Mouse (Mus musculus): ENCODE data around the gene Cx3cl1. TPM values are rescaled to one million over a fixed set of nuclear protein-coding genes. Genes with fewer than 3 reads are reported as not detected.

Gene Cx3cl1
- total RNA-seq, 4 experiments from 2014 or later, result 0.89 to 1.4 (median 1.2) TPM

- DNase-seq (ENCODE audit: low spot score in 2 of 2), result no peak
Measured at GRCm38 (mm10) chr8:94800278-94800968, 28.6 kb downstream of the Cx3cl1 start.

GRCm38 (mm10) chr8:94801293-94802095 is 29.7 kb downstream of the Cx3cl1 start:
- no peak for DNase-seq (ENCODE audit: low spot score in 2 of 2)

DNA sequence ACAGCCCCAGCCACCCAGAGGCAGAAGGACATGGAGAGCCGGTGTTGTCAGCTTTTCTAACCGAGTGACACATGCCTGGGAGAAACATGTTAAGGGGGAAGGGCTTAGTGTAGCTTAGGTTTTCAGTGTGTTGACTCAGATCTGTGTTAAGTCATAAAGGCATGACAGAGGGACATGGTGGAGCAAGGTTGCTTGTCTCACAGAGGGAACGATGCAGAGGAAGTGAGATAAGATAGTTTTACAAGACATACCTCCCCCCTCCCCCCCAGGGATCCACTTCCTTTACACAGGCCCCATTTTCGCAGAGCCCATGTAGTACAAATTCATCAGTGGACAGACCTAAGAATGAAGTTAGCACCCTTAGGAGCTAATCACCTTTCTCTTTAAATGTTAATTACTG is 30.6 kb downstream of the Cx3cl1 start:
- no peak for DNase-seq (ENCODE audit: low spot score in 2 of 2)

DNA sequence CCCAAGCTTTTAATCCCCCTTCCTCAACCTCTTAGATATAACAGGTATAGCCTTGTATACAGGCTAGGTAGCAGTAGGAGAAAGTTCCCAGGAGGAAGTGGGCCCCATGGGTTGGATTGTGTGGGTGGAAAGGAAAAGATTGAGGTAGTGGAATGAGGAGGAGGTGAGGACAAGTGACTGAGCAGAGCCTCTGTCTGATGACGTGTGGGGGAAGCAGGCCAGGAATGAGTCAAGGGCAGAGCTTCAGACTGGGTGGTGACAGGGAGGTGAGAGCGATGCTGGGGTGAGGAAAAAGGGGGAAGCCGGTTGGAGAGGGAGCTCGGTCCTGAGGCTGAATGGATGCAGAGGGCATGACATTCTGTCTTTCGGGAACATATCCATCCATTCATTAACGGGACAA is 31.7 kb downstream of the Cx3cl1 start:
- DNase-seq (ENCODE audit: low spot score in 2 of 2), result no peak

DNA sequence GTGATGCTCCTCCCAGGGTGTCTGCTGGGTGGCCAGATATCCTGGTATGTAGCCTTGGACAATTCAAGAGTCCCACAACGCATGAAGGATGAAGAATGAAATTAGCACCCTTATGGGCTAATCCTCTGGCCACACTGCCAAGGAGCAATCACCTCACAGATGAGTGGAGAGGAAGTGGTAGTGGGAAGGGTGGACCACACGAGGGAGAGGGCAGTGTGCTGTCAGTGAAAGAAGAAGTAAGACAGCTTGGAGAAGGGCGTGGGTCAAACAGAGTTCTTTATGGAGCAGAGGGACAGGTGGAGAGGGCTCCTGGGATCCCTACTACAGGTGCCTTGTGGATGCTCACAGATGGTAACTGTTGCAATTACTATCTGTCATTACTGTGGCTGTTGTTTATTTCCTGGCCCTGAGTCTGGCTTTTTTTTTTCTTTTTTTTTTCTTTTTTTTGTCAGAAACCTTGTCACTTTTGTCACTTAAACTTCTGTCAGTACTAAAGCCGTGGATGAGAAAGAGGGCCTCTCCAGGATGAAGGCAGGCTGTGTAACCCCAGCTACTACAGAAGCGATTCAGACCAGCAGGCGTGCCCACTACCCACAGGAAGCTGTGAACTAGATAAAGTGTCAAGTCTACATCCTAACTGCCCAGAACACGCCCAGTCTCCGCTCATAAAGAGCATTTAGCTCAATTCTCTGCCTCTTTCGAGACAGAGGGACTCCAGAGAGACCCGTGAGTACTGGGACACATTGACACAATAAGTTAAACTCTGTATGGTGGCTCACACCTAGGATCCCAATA is 32.9 kb downstream of the Cx3cl1 start:
- no peak for DNase-seq (ENCODE audit: low spot score in 2 of 2)

- DNase-seq (ENCODE audit: low spot score in 2 of 2), result no peak
Measured at GRCm38 (mm10) chr8:94805811-94806210, 34.0 kb downstream of the Cx3cl1 start.

- DNase-seq (ENCODE audit: low spot score in 2 of 2), result no peak
Measured at GRCm38 (mm10) chr8:94807506-94807905, 35.7 kb downstream of the Cx3cl1 start.

GRCm38 (mm10) chr8:94808372-94808771 is 36.6 kb downstream of the Cx3cl1 start:
- no peak for DNase-seq (ENCODE audit: low spot score in 2 of 2)

- no peak for DNase-seq (ENCODE audit: low spot score in 2 of 2)
Measured at GRCm38 (mm10) chr8:94810153-94810552, 38.3 kb downstream of the Cx3cl1 start, which contains the start of gene Ccl17. TSS of gene Ccl17 (plus strand) at chr8:94810453.

DNA sequence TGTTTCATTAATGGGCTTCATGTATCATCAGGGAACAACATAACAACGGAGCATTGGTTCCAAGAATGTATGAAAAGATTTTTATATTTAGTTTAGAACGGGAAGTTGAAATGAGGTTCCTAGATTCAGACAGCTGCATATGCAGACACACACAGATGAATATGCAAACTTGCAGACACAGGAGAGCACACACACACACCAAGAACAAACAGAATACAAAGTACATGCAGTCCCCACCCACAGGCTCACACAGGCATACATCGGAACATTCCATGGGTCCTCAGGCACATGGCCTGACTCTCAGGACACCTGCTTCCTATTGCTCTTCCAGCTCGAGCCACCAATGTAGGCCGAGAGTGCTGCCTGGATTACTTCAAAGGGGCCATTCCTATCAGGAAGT is 39.0 kb downstream of the Cx3cl1 start:
- no peak for DNase-seq (ENCODE audit: low spot score in 2 of 2)

GRCm38 (mm10) chr8:94811654-94812053 is 39.8 kb downstream of the Cx3cl1 start:
- no peak for DNase-seq (ENCODE audit: low spot score in 2 of 2)

- DNase-seq (ENCODE audit: low spot score in 2 of 2), result peak; percentile 73 to 80
Measured at GRCm38 (mm10) chr8:94812645-94813098, 40.9 kb downstream of the Cx3cl1 start.

- no peak for DNase-seq (ENCODE audit: low spot score in 2 of 2)
Measured at GRCm38 (mm10) chr8:94814556-94814955, 42.7 kb downstream of the Cx3cl1 start.

- no peak for DNase-seq (ENCODE audit: low spot score in 2 of 2)
Measured at GRCm38 (mm10) chr8:94817933-94818332, 46.1 kb downstream of the Cx3cl1 start.

DNA sequence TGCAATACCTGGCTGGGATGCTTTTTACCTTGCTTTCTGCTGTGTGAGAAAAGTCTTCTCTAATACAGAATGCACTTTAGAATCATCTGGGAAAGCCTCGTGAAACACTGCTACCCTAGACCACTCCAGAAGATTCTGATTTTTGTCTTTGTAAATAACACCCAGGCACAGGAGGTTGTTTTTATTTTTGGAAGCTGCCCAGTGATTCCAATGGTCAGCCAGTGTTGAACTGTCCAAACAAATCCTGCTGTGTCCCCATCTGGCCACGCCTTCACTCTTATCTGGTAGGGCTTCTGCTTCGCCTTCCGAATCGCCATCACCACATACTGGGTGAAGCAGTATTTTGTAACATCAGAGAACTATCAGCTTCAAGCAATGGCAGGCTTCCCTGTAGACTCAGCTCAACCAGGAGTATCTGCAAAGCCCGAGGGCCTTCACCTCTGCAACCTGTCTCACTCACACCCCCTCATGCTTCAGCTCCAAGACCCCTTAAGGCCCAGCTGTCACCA is 47.9 kb downstream of the Cx3cl1 start:
- DNase-seq (ENCODE audit: low spot score in 2 of 2), result no peak

GRCm38 (mm10) chr8:94820553-94820952 is 48.7 kb downstream of the Cx3cl1 start:
- no peak for DNase-seq (ENCODE audit: low spot score in 2 of 2)

GRCm38 (mm10) chr8:94821381-94821780 is 49.6 kb downstream of the Cx3cl1 start:
- DNase-seq (ENCODE audit: low spot score in 2 of 2), result no peak

DNA sequence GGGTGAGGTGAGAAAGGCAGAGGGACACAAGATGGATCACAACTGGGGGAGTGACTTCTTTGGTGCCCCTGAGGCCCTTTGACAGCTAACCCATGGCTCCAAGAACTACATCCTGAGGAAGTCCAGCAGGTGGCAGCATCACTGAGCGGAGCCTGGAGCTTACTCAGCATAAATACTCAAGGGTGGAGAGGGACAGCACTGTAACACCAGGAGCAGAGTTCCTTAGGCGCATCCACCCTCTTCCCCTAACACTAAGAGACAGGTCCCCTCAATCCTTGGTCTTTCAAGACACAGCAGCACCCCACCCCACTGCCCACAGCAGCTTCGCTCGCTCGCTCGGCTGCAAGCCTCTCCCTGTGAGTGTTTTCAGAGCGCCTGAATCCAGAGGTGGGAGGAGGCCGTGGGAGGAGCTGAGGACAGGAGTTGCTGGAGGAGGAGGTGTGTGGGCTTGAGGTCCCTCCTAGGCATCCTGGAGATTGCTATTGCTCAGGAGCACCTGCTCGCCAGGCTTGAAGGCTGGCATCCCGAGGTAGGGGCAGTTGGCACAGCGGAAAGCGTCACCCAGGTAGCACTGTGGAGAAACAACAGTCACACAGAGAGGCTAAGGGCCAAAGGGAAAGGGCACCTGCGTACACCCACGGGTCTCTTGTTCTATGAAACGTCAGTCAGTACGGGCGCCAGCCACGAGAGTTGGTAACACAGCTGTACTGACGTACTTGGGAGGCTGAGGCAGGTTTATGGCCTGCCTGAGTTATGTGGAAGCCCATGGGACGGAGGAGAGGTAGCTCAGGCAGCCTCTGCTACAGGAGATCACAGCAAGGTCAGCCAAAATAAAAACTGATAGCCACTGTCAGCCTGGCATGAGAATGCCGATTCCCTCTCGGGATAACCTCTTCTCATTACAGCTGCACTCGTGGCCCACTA is 51.1 kb downstream of the Cx3cl1 start:
- DNase-seq (ENCODE audit: low spot score in 2 of 2), result peak in 1 of 2 experiments; percentile 38

DNA sequence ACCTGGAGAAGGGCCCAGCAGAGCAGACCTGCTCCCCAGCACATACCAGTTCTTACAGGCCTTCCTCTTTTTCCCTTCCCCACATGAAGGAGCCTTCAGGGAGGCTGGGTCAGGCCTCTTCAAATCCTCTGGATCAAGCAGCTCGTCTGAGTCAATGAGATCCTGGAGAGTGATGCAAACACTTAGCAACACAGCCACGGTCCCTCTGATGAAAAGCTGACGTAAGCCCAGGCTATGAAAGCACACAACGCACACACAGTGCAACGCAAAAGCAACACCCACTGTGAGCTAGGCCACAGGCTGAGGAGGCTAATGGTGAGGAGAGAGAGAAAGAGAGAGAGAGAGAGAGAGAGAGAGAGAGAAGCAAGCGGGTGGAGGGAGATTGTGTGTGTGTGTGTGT is 53.4 kb downstream of the Cx3cl1 start:
- no peak for DNase-seq (ENCODE audit: low spot score in 2 of 2)

GRCm38 (mm10) chr8:94826210-94826609 is 54.4 kb downstream of the Cx3cl1 start:
- DNase-seq (ENCODE audit: low spot score in 2 of 2), result no peak

DNA sequence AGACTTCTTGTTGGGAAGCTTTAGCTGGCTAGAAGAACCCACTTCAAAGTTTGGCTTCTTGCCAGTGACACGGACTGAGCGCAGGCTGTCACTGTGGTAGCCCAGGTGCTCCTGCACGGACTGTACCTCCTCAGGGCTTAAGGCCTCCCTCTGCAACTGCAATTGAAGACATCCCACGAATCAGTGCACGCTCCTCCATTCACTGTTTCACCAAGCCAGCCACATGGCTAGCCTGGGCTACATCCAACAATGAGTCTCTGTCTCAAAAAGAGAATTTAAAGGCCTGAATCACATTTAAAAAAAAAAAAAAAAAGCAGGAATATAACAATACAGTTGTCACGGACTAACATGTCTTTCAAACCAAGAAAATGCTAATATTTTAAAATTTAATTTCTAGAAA is 56.5 kb downstream of the Cx3cl1 start:
- DNase-seq (ENCODE audit: low spot score in 2 of 2), result no peak
